Mouse (Mus musculus): ENCODE measurements around the gene Spdl1. TPM values are rescaled to one million over a fixed set of nuclear protein-coding genes. Genes with fewer than 3 reads are reported as not detected.
"Not testable (repeated sequence)": the region's sequence is repeated elsewhere in the genome, so short reads cannot be mapped to it uniquely, and the experiment has no call there.

The Spdl1 gene
- total and polyA plus RNA-seq, 3 experiments: 0.08 to 0.86 (median 0.73) TPM

- DNase-seq: not testable (repeated sequence)
Measured at GRCm38 (mm10) chr11:34805026-34805425, 28.4 kb downstream of the Spdl1 start.

GRCm38 (mm10) chr11:34798066-34798465 lies 35.4 kb downstream of the Spdl1 start:
- not testable (repeated sequence) for DNase-seq

- peak; percentile 33 for DNase-seq
Measured at GRCm38 (mm10) chr11:34796097-34796496, 37.3 kb downstream of the Spdl1 start.

- no peak for DNase-seq
Measured at GRCm38 (mm10) chr11:34791872-34792271, 41.6 kb downstream of the Spdl1 start.

- DNase-seq: no peak
Measured at GRCm38 (mm10) chr11:34784864-34785263, 48.6 kb downstream of the Spdl1 start.

GRCm38 (mm10) chr11:34783587-34784043 lies 49.8 kb downstream of the Spdl1 start, which contains the start of gene Dock2:
Gene Dock2, minus strand, starts transcription at chr11:34783892.
- DNase-seq: no peak

GRCm38 (mm10) chr11:34782516-34783430 lies 50.7 kb downstream of the Spdl1 start:
- no peak for DNase-seq

- DNase-seq: no peak
Measured at GRCm38 (mm10) chr11:34780786-34781185, 52.7 kb downstream of the Spdl1 start.

- DNase-seq: no peak
Measured at GRCm38 (mm10) chr11:34779966-34780365, 53.5 kb downstream of the Spdl1 start.

GRCm38 (mm10) chr11:34778351-34778750 lies 55.1 kb downstream of the Spdl1 start:
- no peak for DNase-seq

GRCm38 (mm10) chr11:34777529-34777928 lies 55.9 kb downstream of the Spdl1 start:
- DNase-seq: no peak

GRCm38 (mm10) chr11:34776054-34776453 lies 57.4 kb downstream of the Spdl1 start:
- no peak for DNase-seq

GRCm38 (mm10) chr11:34774636-34775035 lies 58.8 kb downstream of the Spdl1 start:
- no peak for DNase-seq

- no peak for DNase-seq
Measured at GRCm38 (mm10) chr11:34773304-34773895, 60.0 kb downstream of the Spdl1 start.

- peak; percentile 91 for DNase-seq
Measured at GRCm38 (mm10) chr11:34771221-34771986, 62.0 kb downstream of the Spdl1 start.

- DNase-seq: no peak
Measured at GRCm38 (mm10) chr11:34770666-34771065, 62.8 kb downstream of the Spdl1 start.

GRCm38 (mm10) chr11:34769946-34770345 lies 63.5 kb downstream of the Spdl1 start:
- DNase-seq: no peak

GRCm38 (mm10) chr11:34769396-34769795 lies 64.0 kb downstream of the Spdl1 start:
- DNase-seq: no peak

- peak; percentile 45 for DNase-seq
Measured at GRCm38 (mm10) chr11:34763739-34764361, 69.6 kb downstream of the Spdl1 start.

- no peak for DNase-seq
Measured at GRCm38 (mm10) chr11:34762570-34763127, 70.8 kb downstream of the Spdl1 start.

GRCm38 (mm10) chr11:34762125-34762524 lies 71.3 kb downstream of the Spdl1 start:
- no peak for DNase-seq

GRCm38 (mm10) chr11:34759582-34759981 lies 73.9 kb downstream of the Spdl1 start:
- DNase-seq: no peak

All from adrenal gland, adult 2 months (tissue).